Mouse (Mus musculus) right cerebral cortex, adult 18-20 months (tissue): Measurements from ENCODE around the gene Lmo1.
A peak's percentile ranks its signal among the peaks of the same experiment; 100 is the strongest.
"Not testable (repeated sequence)": the region's sequence is repeated elsewhere in the genome, so short reads cannot be mapped to it uniquely, and the experiment has no call there.

Experiments used
- DNase-seq: peaks from one replicate; pipeline ENCODE4 v3.0.0; 2022; ENCODE audit warnings: mixed read lengths

Lmo1 gene

GRCm38 (mm10) chr7:109104894-109105293 lies 70.1 kb downstream of the Lmo1 start:
- no peak for DNase-seq

- DNase-seq, result no peak
These were observed 73.8 kb downstream of the Lmo1 start for GRCm38 (mm10) chr7:109101167-109101566.

DNA sequence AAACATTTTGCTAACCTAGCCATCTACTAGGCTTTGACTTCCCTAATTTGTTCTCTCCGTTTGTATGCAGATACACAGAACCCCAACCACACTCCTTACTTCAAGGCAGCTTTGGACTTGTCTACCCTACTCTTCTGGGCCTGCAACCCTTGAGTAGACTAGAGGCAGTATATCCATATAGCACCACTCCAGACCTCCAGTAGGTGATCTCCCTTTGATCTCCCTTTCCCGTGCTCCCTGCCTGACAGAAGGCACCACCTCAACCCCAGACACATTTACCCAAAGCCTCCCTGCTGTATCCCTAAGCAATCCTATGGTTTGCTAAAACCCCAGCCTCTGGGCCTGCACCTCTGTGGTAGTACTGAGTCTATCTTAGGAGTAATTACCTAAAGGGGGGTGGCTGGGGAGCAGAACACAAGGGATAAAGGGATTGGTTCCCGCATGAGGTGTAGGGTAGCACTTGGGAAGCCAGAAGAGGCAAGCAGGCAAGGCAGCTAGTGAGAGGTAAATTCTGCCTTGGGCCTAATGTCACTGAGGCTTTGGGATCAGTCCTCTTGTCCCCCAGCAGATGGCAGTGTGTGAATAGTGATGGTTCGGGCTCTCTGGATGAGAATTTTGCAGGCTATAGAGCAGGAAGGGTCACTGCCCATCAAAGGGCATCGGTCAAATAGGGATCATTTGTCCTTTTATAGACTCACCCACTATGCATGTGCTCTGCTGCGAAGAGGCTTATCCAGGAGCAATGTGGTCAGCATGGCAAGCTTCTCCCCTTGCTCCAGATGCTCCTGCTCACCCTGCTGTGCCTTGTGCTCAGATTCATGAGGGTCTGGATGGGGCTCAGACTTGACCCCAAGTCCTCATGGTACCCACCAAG lies 76.6 kb downstream of the Lmo1 start:
- peak; percentile 61 for DNase-seq

DNA sequence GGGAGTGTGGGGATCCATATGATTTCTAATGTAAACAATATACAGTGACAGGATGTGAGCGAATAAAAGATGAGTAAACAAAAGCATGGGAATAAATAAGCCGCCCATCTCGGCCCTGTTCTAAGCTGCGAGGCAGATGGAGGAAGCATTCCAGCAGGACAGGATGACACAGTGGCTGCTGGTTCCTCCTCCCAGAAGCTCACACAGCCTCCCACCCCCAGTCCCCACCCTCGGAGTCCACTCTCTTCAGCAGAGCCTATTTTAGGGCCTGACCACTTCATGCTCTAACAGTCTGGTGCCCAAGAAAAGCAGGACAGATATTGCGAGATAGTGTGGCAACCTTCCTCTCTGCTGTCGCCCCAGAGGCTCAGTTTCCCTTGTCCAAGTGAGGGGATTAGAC lies 77.8 kb downstream of the Lmo1 start:
- no peak for DNase-seq

GRCm38 (mm10) chr7:109096618-109097017 lies 78.4 kb downstream of the Lmo1 start:
- DNase-seq, result no peak

DNA sequence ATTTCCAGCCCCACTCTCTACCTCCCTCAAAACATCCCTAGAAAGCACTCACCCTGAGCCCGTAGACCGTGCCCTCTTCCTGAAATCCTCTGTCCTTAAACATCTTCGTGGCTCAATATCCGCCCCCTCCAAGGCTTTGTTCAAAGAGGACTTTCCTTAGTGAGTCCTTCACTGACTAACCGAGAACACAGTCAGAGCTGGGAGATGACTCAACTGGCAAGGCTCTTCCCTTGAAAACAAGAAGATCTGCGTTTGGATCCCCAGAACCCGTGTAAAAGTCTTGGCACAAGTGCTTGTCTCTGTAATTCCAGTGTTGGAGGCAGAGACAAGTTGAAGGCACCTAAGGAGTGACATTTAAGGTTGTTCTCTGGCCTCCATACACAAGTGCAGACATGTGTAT lies 80.7 kb downstream of the Lmo1 start:
- DNase-seq, result no peak

GRCm38 (mm10) chr7:109091316-109091715 lies 83.7 kb downstream of the Lmo1 start:
- not testable (repeated sequence) for DNase-seq
